Mouse (Mus musculus) liver, embryonic 14.5 days (tissue): Measurements from ENCODE around the gene Kifc3. TPM values are rescaled to one million over a fixed set of nuclear protein-coding genes. Genes with fewer than 3 reads are reported as not detected.
A peak's percentile ranks its signal among the peaks of the same experiment; 100 is the strongest.

Experiments used
- ATAC-seq: fragments of 200-750 bp; cut with Nextera tagmentation; 2 replicates; pipeline ENCODE4 v1.8.0; 2017; ENCODE audit warnings: moderate number of reproducible peaks, mild to moderate bottlenecking, moderate library complexity; ENCODE audit not compliant: insufficient read depth
- DNase-seq, 3 experiments: peaks; one replicate each; pipeline ENCODE4 v3.0.0-alpha.2; 2012 to 2013; ENCODE audit warnings: low read depth in 3 of 3, low spot score in 3 of 3
- H3K27ac ChIP-seq: fragments of 300-500 bp; sonication (generic); 2 replicates; pipeline ENCODE4 v1.5.1; 2014; ENCODE audit warnings: moderate library complexity, mild to moderate bottlenecking, control low read depth, inconsistent platforms
- H3K27me3 ChIP-seq: fragments of 300-500 bp; sonication (generic); 2 replicates; pipeline ENCODE4 v1.6.1; 2014; ENCODE audit warnings: mild to moderate bottlenecking, low read length, moderate library complexity; ENCODE audit not compliant: control insufficient read depth, insufficient read depth
- H3K36me3 ChIP-seq: fragments of 300-500 bp; sonication (generic); replicated peaks from 2 replicates; pipeline ENCODE4 v1.6.1; 2014; ENCODE audit warnings: low read depth; ENCODE audit not compliant: control insufficient read depth, insufficient read depth
- H3K4me1 ChIP-seq, 2 experiments: fragments of 200-500 bp in 1 of 2; fragments of 300-500 bp in 1 of 2; sonication (generic) in 1 of 2; replicated peaks; 2 replicates each; pipeline ENCODE4 v1.6.1; 2012 to 2014; ENCODE audit warnings: antibody characterized with exemption in 1 of 2, inconsistent platforms in 1 of 2, low read length in 1 of 2; ENCODE audit not compliant: control insufficient read depth in 2 of 2, insufficient read depth in 2 of 2
- H3K4me2 ChIP-seq: fragments of 300-500 bp; sonication (generic); 2 replicates; pipeline ENCODE4 v1.6.1; 2014; ENCODE audit warnings: low read depth, mild to moderate bottlenecking, control low read depth, moderate library complexity
- H3K4me3 ChIP-seq, 2 experiments: fragments of 200-500 bp in 1 of 2; fragments of 300-500 bp in 1 of 2; sonication (generic) in 1 of 2; 2 replicates each; pipeline ENCODE4 v1.5.1; 2012 to 2014; ENCODE audit warnings: low read depth in 2 of 2, low read length in 2 of 2, mild to moderate bottlenecking in 2 of 2, control low read depth in 1 of 2, inconsistent platforms in 1 of 2, moderate library complexity in 1 of 2; ENCODE audit not compliant: insufficient read depth in 1 of 2
- H3K9ac ChIP-seq: fragments of 300-500 bp; sonication (generic); replicated peaks from 2 replicates; pipeline ENCODE4 v1.6.1; 2014; ENCODE audit warnings: mild to moderate bottlenecking, control low read depth, moderate library complexity
- H3K9me3 ChIP-seq: fragments of 300-500 bp; sonication (generic); 2 replicates; pipeline ENCODE4 v1.6.1; 2016; ENCODE audit warnings: low read length, mixed read lengths; ENCODE audit not compliant: control insufficient read depth
- CTCF ChIP-seq: IDR thresholded peaks from 2 replicates; pipeline ENCODE4 v1.5.1; 2016; ENCODE audit warnings: antibody characterized with exemption, low read depth, control low read depth
- EP300 ChIP-seq: IDR thresholded peaks from 2 replicates; pipeline ENCODE4 v1.6.1; 2016; ENCODE audit warnings: antibody characterized with exemption, low read depth
- WGBS: fragments of 180-500 bp; shearing (Covaris S2); extraction: QIAGEN DNeasy Blood & Tissue Kit; methylation state at CpG from one replicate; pipeline ENCODE4 v1.1.7; 2014; ENCODE audit not compliant: insufficient replicate concordance; 5-methylcytosine and 5-hydroxymethylcytosine counted together
- polyA plus RNA-seq, 2 experiments: library from polyadenylated mRNA; depleted of rRNA in 1 of 2; stranded (reverse) in 1 of 2; unstranded in 1 of 2; fragments of >200 nt; fragmentation: Nextera tagmentation in 1 of 2; extraction: Ambion mirVana in 1 of 2; gene quantifications; 2 replicates each; pipeline versions ENCODE4 v1.2.1 to v1.2.3; 2012 to 2014

The Kifc3 gene
- polyA plus RNA-seq, 2 experiments, result 2.5 to 4.0 TPM

DNA sequence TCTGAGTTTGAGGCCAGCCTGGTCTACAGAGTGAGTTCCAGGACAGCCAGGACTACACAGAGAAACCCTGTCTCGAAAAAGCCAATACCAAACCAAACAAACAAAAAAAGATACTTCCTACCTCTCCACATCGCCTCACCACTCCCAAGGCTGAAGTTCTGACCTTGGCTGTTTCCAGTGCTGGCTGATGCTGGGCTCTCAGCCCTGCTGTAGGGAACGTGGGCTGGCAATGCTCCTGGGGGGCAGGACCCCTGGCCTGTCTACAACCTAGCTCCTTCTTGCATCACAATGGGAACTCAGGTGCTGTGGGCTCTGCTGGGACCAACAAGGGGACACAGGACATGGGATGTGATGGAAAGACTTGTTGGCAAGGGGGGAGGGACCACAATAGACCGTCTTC is 89.5 kb downstream of the Kifc3 start:
- H3K4me3 ChIP-seq, result no peak overlapping the region
- TF ChIP-seq CTCF (no peak), EP300 (no peak)
- no peaks in the 10 kb centered on the region for H3K27me3 ChIP-seq
- H3K4me1 ChIP-seq, result no peaks in the 10 kb centered on the region
- no peak overlapping the region for H3K4me2 ChIP-seq
- DNase-seq (no peak), ATAC-seq (no peak)
- H3K27ac ChIP-seq, result no peak overlapping the region
- H3K9me3 ChIP-seq, result no peaks in the 10 kb centered on the region
- H3K9ac ChIP-seq, result no peak overlapping the region
- WGBS, result 40% methylated on average over 4 of the region's 4 CpGs
- H3K36me3 ChIP-seq, result no peaks in the 10 kb centered on the region

DNA sequence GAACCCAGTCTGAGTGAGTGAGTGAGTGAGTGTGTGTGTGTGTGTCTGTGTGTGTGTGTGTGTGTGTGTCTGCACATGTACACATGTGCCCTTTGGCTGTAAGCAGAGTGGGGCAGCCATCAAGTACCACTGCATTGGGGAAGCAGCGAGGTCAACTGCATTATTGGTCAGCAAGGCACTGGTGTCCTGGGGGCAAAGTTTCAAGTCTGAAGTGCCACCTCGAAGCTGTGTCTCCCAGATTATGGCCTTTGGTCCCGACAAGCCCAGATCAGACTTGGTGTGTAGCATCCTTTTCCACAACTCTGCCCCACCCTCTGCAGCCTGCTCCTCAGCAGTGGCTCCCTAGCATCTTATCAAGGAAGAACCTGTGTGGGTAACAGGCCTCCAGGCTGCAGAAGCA is 90.0 kb downstream of the Kifc3 start:
- H3K27me3 ChIP-seq, result no peaks in the 10 kb centered on the region
- TF ChIP-seq EP300 (no peak), CTCF (no peak)
- H3K27ac ChIP-seq, result no peak overlapping the region
- H3K4me1 ChIP-seq, result no peaks in the 10 kb centered on the region
- H3K9me3 ChIP-seq, result no peaks in the 10 kb centered on the region
- no peaks in the 10 kb centered on the region for H3K36me3 ChIP-seq
- H3K4me3 ChIP-seq, result no peak overlapping the region
- no peak overlapping the region for H3K4me2 ChIP-seq
- ATAC-seq (no peak), DNase-seq (no peak)
- 46% methylated on average over 3 of the region's 3 CpGs for WGBS
- no peak overlapping the region for H3K9ac ChIP-seq

- H3K4me3 ChIP-seq, result no peak overlapping the region
- no peak overlapping the region for H3K9ac ChIP-seq
- no peak overlapping the region for H3K27ac ChIP-seq
- DNase-seq (no peak), ATAC-seq (no peak)
- H3K27me3 ChIP-seq, result no peaks in the 10 kb centered on the region
- H3K4me1 ChIP-seq, result no peaks in the 10 kb centered on the region
- no peaks in the 10 kb centered on the region for H3K36me3 ChIP-seq
- H3K9me3 ChIP-seq, result no peaks in the 10 kb centered on the region
- WGBS, result 70% methylated on average over 13 of the region's 13 CpGs
- H3K4me2 ChIP-seq, result no peak overlapping the region
- TF ChIP-seq EP300 (no peak), CTCF (no peak)
Observed at GRCm38 (mm10) chr8:95107306-95107705, 95.3 kb downstream of the Kifc3 start.

DNA sequence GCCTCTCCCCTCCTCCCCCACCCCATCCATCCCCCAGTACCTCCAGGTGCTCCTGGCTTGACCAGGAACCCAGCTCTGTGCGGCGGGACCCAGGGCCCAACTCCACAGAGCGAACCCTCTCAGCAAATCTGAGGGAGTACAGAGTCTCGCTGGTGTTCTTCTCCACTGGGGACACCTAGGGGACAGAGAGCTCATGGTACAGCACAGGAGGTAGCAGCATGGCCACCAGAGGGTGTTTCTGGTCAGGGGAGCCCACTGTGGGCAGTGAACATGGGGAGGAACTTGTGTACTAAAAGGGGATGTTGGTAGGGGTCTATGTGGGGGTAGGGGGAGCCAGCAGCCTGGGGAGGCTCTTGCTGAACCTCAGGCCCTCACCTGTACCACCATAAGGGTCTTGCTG is 100.6 kb downstream of the Kifc3 start:
- Histone ChIP-seq H3K27me3 (no peaks in the 10 kb centered on the region), H3K9ac (no peak overlapping the region), H3K4me2 (no peak overlapping the region), H3K4me1 (no peaks in the 10 kb centered on the region), H3K36me3 (peaks cover 7% of the 10 kb centered on the region), H3K9me3 (no peaks in the 10 kb centered on the region), H3K4me3 (no peak overlapping the region), H3K27ac (no peak overlapping the region)
- WGBS, result 67% methylated on average over 4 of the region's 4 CpGs
- DNase-seq, result no peak
- no peak for ATAC-seq
- peak; percentile 43 for TF ChIP-seq CTCF
- no peak for TF ChIP-seq EP300

GRCm38 (mm10) chr8:95099009-95099408 is 103.6 kb downstream of the Kifc3 start:
- Histone ChIP-seq H3K4me3 (no peak overlapping the region), H3K27ac (no peak overlapping the region), H3K4me2 (no peak overlapping the region), H3K9me3 (no peaks in the 10 kb centered on the region), H3K4me1 (no peaks in the 10 kb centered on the region), H3K9ac (no peak overlapping the region), H3K36me3 (peaks cover 7% of the 10 kb centered on the region), H3K27me3 (no peaks in the 10 kb centered on the region)
- 33% methylated on average over 5 of the region's 5 CpGs for WGBS
- TF ChIP-seq CTCF (peak; percentile 95), EP300 (no peak)
- ATAC-seq (0 out of 2 replicates have a peak, but pooled peaks have one; percentile 30), DNase-seq (no peak)
